Mouse (Mus musculus) frontal cortex, postnatal 36 days (tissue): ENCODE measurements around the gene Vipas39.
A peak's percentile ranks its signal among the peaks of the same experiment; 100 is the strongest.
"Not testable (repeated sequence)": the region's sequence is repeated elsewhere in the genome, so short reads cannot be mapped to it uniquely, and the experiment has no call there.

Experiments used
- DNase-seq, 2 experiments: peaks; one replicate each; pipeline ENCODE4 v3.0.0; 2022; ENCODE audit warnings: low spot score in 2 of 2

Vipas39 gene

GRCm38 (mm10) chr12:87267682-87268081 lies 1.6 kb upstream of the Vipas39 start:
- peak in 1 of 2 experiments; percentile 13 for DNase-seq

GRCm38 (mm10) chr12:87266827-87267603 lies 959 bp upstream of the Vipas39 start:
- no peak for DNase-seq

GRCm38 (mm10) chr12:87265444-87265843 lies 612 bp downstream of the Vipas39 start:
- no peak for DNase-seq

GRCm38 (mm10) chr12:87260562-87260961 lies 5.5 kb downstream of the Vipas39 start:
- DNase-seq = no peak

GRCm38 (mm10) chr12:87256629-87257028 lies 9.4 kb downstream of the Vipas39 start:
- no peak for DNase-seq

GRCm38 (mm10) chr12:87253878-87254277 lies 12.2 kb downstream of the Vipas39 start:
- DNase-seq = peak; percentile 16 to 33

GRCm38 (mm10) chr12:87250161-87250560 lies 15.9 kb downstream of the Vipas39 start:
- no peak for DNase-seq

GRCm38 (mm10) chr12:87238632-87239031 lies 27.4 kb downstream of the Vipas39 start, which contains the start of gene Noxred1:
Gene Noxred1, minus strand, starts transcription at chr12:87238732.
- no peak for DNase-seq

GRCm38 (mm10) chr12:87236882-87237483 lies 29.1 kb downstream of the Vipas39 start:
- DNase-seq = no peak

GRCm38 (mm10) chr12:87230379-87230895 lies 35.6 kb downstream of the Vipas39 start:
- DNase-seq = no peak

GRCm38 (mm10) chr12:87229633-87230032 lies 36.4 kb downstream of the Vipas39 start:
- no peak for DNase-seq

- no peak for DNase-seq
Observed at GRCm38 (mm10) chr12:87226801-87227200, 39.3 kb downstream of the Vipas39 start.

GRCm38 (mm10) chr12:87224950-87225349 lies 41.1 kb downstream of the Vipas39 start:
- no peak for DNase-seq

- DNase-seq = no peak
Observed at GRCm38 (mm10) chr12:87219362-87219761, 46.7 kb downstream of the Vipas39 start.

GRCm38 (mm10) chr12:87217596-87217995 lies 48.5 kb downstream of the Vipas39 start:
- DNase-seq = no peak

GRCm38 (mm10) chr12:87216053-87216452 lies 50.0 kb downstream of the Vipas39 start:
- DNase-seq = no peak

- no peak for DNase-seq
Observed at GRCm38 (mm10) chr12:87212844-87213606, 53.0 kb downstream of the Vipas39 start.

- DNase-seq = not testable (repeated sequence)
Observed at GRCm38 (mm10) chr12:87205789-87206188, 60.3 kb downstream of the Vipas39 start.

GRCm38 (mm10) chr12:87201694-87202093 lies 64.4 kb downstream of the Vipas39 start:
- no peak for DNase-seq

- DNase-seq = peak; percentile 71 to 82
Observed at GRCm38 (mm10) chr12:87199973-87200586, 66.0 kb downstream of the Vipas39 start, which contains the start of gene Tmed8. Gene Tmed8, minus strand, starts transcription at chr12:87200454.

GRCm38 (mm10) chr12:87199206-87199972 lies 66.7 kb downstream of the Vipas39 start, which contains the start of gene Samd15:
Gene Samd15, plus strand, starts transcription at chr12:87199723.
- DNase-seq = peak; percentile 37 to 52
